Mouse (Mus musculus): ENCODE measurements around the gene Kmt2b. TPM values are rescaled to one million over a fixed set of nuclear protein-coding genes. Genes with fewer than 3 reads are reported as not detected.

Kmt2b gene
- polyA plus RNA-seq, 1 experiment, result 38.1 TPM

GRCm38 (mm10) chr7:30566033-30566432, 22.5 kb downstream of the Kmt2b start:
- peaks cover 4% of the 10 kb centered on the region; the same call in 1 of the 2 replicates for H3K4me1 ChIP-seq (ENCODE audit: control insufficient read depth, insufficient read depth, insufficient read length, low read length)
- no peak overlapping the region for H3K27ac ChIP-seq (ENCODE audit: insufficient read depth, low read depth, low read length)
- H3K27me3 ChIP-seq (ENCODE audit: control insufficient read depth, insufficient read depth, low read length), result no peaks in the 10 kb centered on the region
- TF ChIP-seq CTCF (IDR thresholded peaks at IDR 0.05; ENCODE audit: extremely low read depth, insufficient read length, insufficient replicate concordance, low read depth, low read length) (no peak), POLR2A (IDR thresholded peaks at IDR 0.05; ENCODE audit: low read depth, low read length) (no peak)
- peak overlapping the region; percentile 10 for H3K4me3 ChIP-seq (ENCODE audit: low read depth, low read length)
- WGBS, result 77% methylated on average over 9 of the region's 9 CpGs
- H3K36me3 ChIP-seq (ENCODE audit: control insufficient read depth, insufficient read depth, low read length), result peaks cover 33% of the 10 kb centered on the region

DNA sequence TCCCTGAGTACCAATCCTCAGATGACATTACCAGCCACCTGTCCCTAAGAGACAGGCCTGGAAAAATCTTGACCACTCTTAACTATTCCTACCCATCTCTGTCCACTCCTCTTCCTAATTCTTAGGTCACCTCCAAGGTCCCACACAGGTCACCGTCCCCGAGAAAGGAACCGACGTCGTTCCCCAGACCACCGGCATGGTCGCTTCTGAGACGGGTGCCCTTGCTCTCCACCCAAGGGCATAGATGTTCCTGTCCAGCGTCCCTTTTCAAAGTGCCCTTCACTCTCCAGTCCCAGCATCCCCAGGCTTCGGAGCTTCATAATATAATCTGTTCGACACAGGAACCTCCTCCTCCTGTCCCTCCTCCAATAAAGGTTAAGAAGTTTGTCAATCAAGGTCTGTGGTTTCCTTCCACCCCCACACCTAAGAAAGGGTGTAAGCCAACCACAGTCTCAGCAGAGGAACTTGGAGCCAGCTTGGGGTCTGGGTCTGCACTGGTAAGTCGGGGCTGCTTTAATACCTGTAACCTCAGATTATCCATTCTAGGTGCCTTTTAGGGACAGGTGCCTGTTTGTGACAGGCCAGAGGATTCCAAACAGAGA, 23.5 kb downstream of the Kmt2b start, which contains the start of gene Igflr1:
Gene Igflr1, plus strand, starts transcription at position 458 of the 602 bp plus-strand sequence.
- Histone ChIP-seq H3K4me3 (ENCODE audit: low read depth, low read length) (peak within 1 kb of the TSS; percentile 10), H3K36me3 (ENCODE audit: control insufficient read depth, insufficient read depth, low read length) (peaks cover 23% of the 10 kb centered on the region), H3K27me3 (ENCODE audit: control insufficient read depth, insufficient read depth, low read length) (no peaks in the 10 kb centered on the region), H3K27ac (ENCODE audit: insufficient read depth, low read depth, low read length) (no peak within 1 kb of the TSS), H3K4me1 (ENCODE audit: control insufficient read depth, insufficient read depth, insufficient read length, low read length) (peaks cover 4% of the 10 kb centered on the region; the same call in 1 of the 2 replicates)
- TF ChIP-seq CTCF (IDR thresholded peaks at IDR 0.05; ENCODE audit: extremely low read depth, insufficient read length, insufficient replicate concordance, low read depth, low read length), result no peak
- no peak for TF ChIP-seq POLR2A (IDR thresholded peaks at IDR 0.05; ENCODE audit: low read depth, low read length)
- WGBS, result 95% methylated on average over 12 of the region's 12 CpGs

DNA sequence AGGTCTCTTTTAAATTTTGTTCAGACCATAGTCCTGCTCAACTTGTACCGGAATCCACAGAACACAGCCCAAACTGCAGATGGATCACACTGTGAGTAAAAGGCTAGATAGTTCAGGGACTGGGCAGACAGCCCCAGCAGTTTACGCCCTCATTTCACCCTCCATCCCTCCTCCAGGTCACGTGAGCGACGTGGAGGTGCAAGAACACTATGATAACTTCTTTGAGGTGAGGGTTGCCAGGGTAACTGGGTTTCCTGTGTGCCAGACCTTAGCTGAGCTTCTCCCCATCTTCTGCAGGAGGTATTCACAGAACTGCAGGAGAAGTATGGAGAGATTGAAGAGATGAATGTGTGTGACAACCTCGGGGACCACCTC, 24.6 kb downstream of the Kmt2b start:
- 14% methylated on average over 6 of the region's 6 CpGs for WGBS
- peak overlapping the region; percentile 88 for H3K4me3 ChIP-seq (ENCODE audit: low read depth, low read length)
- no peaks in the 10 kb centered on the region for H3K27me3 ChIP-seq (ENCODE audit: control insufficient read depth, insufficient read depth, low read length)
- H3K27ac ChIP-seq (ENCODE audit: insufficient read depth, low read depth, low read length), result peak overlapping the region; percentile 97; the same call in 1 of the 2 replicates
- H3K36me3 ChIP-seq (ENCODE audit: control insufficient read depth, insufficient read depth, low read length), result peaks cover 13% of the 10 kb centered on the region
- peaks cover 5% of the 10 kb centered on the region; the same call in 1 of the 2 replicates for H3K4me1 ChIP-seq (ENCODE audit: control insufficient read depth, insufficient read depth, insufficient read length, low read length)
- TF ChIP-seq POLR2A (IDR thresholded peaks at IDR 0.05; ENCODE audit: low read depth, low read length), result no peak
- TF ChIP-seq CTCF (IDR thresholded peaks at IDR 0.05; ENCODE audit: extremely low read depth, insufficient read length, insufficient replicate concordance, low read depth, low read length), result no peak

GRCm38 (mm10) chr7:30563117-30563905, 25.2 kb downstream of the Kmt2b start, which contains the start of the genes U2af1l4, Gm49396 and Psenen:
Gene U2af1l4 (plus strand): TSS chr7:30563301.
Gene Gm49396 (plus strand): TSS chr7:30563344.
Gene Psenen (minus strand): TSS chr7:30563627.
- peaks cover 9% of the 10 kb centered on the region; the same call in 1 of the 2 replicates for H3K4me1 ChIP-seq (ENCODE audit: control insufficient read depth, insufficient read depth, insufficient read length, low read length)
- no peak; the same call in 1 of the 2 replicates for TF ChIP-seq POLR2A (IDR thresholded peaks at IDR 0.05; ENCODE audit: low read depth, low read length)
- no peak for TF ChIP-seq CTCF (IDR thresholded peaks at IDR 0.05; ENCODE audit: extremely low read depth, insufficient read length, insufficient replicate concordance, low read depth, low read length)
- peak within 1 kb of the TSS; percentile 88 for H3K4me3 ChIP-seq (ENCODE audit: low read depth, low read length)
- H3K27me3 ChIP-seq (ENCODE audit: control insufficient read depth, insufficient read depth, low read length), result no peaks in the 10 kb centered on the region
- H3K27ac ChIP-seq (ENCODE audit: insufficient read depth, low read depth, low read length), result peak within 1 kb of the TSS; percentile 97
- under 1% methylated on average over 45 of the region's 45 CpGs for WGBS
- H3K36me3 ChIP-seq (ENCODE audit: control insufficient read depth, insufficient read depth, low read length), result peaks cover 12% of the 10 kb centered on the region

GRCm38 (mm10) chr7:30562526-30563116, 25.9 kb downstream of the Kmt2b start:
- Histone ChIP-seq H3K4me3 (ENCODE audit: low read depth, low read length) (peak overlapping the region; percentile 88), H3K27me3 (ENCODE audit: control insufficient read depth, insufficient read depth, low read length) (no peaks in the 10 kb centered on the region), H3K27ac (ENCODE audit: insufficient read depth, low read depth, low read length) (peak overlapping the region; percentile 80), H3K4me1 (ENCODE audit: control insufficient read depth, insufficient read depth, insufficient read length, low read length) (peaks cover 9% of the 10 kb centered on the region; the same call in 1 of the 2 replicates), H3K36me3 (ENCODE audit: control insufficient read depth, insufficient read depth, low read length) (peaks cover 8% of the 10 kb centered on the region)
- under 1% methylated on average over 27 of the region's 27 CpGs for WGBS
- TF ChIP-seq CTCF (IDR thresholded peaks at IDR 0.05; ENCODE audit: extremely low read depth, insufficient read length, insufficient replicate concordance, low read depth, low read length) (no peak), POLR2A (IDR thresholded peaks at IDR 0.05; ENCODE audit: low read depth, low read length) (0 out of 2 replicates have a peak, but pooled peaks have one; percentile 24)

- Histone ChIP-seq H3K4me3 (ENCODE audit: low read depth, low read length) (no peak overlapping the region), H3K27ac (ENCODE audit: insufficient read depth, low read depth, low read length) (no peak overlapping the region)
Measured at GRCm38 (mm10) chr7:30560296-30560695, 28.2 kb downstream of the Kmt2b start.

More at GRCm38 (mm10) chr7:30560296-30560695, 28.2 kb downstream of the Kmt2b start:
- TF ChIP-seq CTCF (IDR thresholded peaks at IDR 0.05; ENCODE audit: extremely low read depth, insufficient read length, insufficient replicate concordance, low read depth, low read length) (no peak), POLR2A (IDR thresholded peaks at IDR 0.05; ENCODE audit: low read depth, low read length) (no peak)
- 43% methylated on average over 2 of the region's 2 CpGs for WGBS
- Histone ChIP-seq H3K4me1 (ENCODE audit: control insufficient read depth, insufficient read depth, insufficient read length, low read length) (peaks cover 9% of the 10 kb centered on the region; the same call in 1 of the 2 replicates), H3K27me3 (ENCODE audit: control insufficient read depth, insufficient read depth, low read length) (no peaks in the 10 kb centered on the region), H3K36me3 (ENCODE audit: control insufficient read depth, insufficient read depth, low read length) (peaks cover 22% of the 10 kb centered on the region)

Measured in small intestine, adult 2 months (tissue).